Mouse (Mus musculus): ENCODE results near the gene 9430015G10Rik. TPM values are rescaled to one million over a fixed set of nuclear protein-coding genes. Genes with fewer than 3 reads are reported as not detected.

The 9430015G10Rik gene
- 11.6 and 15.9 TPM in 2 replicates for polyA plus RNA-seq (2012; ENCODE audit: low replicate concordance)

DNA sequence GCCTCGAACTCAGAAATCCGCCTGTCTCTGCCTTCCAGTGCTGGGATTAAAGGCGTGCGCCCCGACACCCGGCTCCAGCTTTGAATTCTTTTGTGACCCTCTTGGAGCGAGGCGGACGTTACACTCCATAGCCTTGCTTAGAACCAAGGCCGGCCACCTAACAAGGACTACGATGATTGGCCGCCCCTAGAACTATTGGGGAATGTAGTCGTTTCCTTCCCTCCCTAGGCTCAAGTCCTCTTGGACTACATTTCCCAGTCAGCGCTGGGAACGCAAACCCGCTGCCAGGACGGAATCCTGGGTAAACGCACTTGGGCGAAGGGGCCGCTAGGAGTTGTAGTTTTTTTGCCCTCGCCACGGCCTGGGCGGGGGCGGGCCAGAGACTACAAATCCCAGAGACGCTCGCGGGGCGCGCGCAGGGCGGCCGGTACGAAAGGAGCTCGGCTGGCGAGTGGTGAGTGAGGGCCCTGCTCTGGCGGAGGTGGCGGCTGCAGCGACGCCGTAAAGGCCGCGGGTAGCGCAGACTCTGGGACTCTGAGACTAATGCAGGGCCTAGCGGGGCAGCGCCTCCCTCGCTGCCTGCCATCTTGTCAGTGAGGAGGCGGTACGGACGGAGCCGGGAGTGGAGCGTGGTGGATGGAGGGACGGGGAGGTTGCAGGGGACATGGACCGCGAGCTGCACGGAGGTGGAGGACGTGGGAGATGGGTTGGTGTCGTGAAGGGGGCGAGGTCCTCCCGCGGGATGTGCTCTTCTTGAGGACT is at the start of gene 9430015G10Rik:
Gene 9430015G10Rik, plus strand, starts transcription at position 413 of the 762 bp plus-strand sequence.

DNA sequence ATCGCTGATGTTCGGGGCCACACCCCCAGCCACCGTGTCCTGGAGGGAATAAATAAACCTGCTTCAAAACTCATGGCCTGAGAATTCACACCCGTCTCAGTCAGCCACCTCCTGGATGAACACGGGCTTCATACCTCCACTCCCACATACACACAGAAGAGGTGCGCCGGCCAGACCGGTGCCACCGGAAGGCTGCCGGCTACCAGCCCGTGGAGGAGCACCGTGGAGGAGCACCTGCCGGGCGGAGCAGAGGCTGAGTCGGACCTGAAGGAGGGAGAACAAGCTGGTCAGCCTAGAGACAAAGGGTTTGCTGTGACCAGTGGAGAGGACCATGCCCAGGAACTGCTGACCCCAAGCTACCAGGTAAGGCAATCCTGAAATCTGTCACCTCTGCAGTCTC is 20.7 kb downstream of the 9430015G10Rik start, which contains the start of gene Rnf223:
Gene Rnf223, plus strand, starts transcription at position 78 of the 400 bp plus-strand sequence.

Other genes starting within 250 kb of the 9430015G10Rik start
- gene Tas1r3, start 246.6 kb upstream of the 9430015G10Rik start, polyA plus RNA-seq (2012; ENCODE audit: low replicate concordance): 0.25 and 0.37 TPM in 2 replicates
- 1.6 and 4.5 TPM in 2 replicates for gene Cptp, start 240.5 kb upstream of the 9430015G10Rik start, polyA plus RNA-seq (2012; ENCODE audit: low replicate concordance)
- 13.3 and 23.2 TPM in 2 replicates for gene Ints11, start 240.4 kb upstream of the 9430015G10Rik start, polyA plus RNA-seq (2012; ENCODE audit: low replicate concordance)
- gene Pusl1, start 218.2 kb upstream of the 9430015G10Rik start, polyA plus RNA-seq (2012; ENCODE audit: low replicate concordance): 79.0 and 302 TPM in 2 replicates
- gene Acap3, start 218.2 kb upstream of the 9430015G10Rik start, polyA plus RNA-seq (2012; ENCODE audit: low replicate concordance): 30.5 and 52.0 TPM in 2 replicates
- 43.7 and 73.5 TPM in 2 replicates for gene Ube2j2, start 166.2 kb upstream of the 9430015G10Rik start, polyA plus RNA-seq (2012; ENCODE audit: low replicate concordance)
- gene C1qtnf12, start 147.7 kb upstream of the 9430015G10Rik start, polyA plus RNA-seq (2012; ENCODE audit: low replicate concordance): 28.3 and 36.5 TPM in 2 replicates
- gene B3galt6, start 117.3 kb upstream of the 9430015G10Rik start, polyA plus RNA-seq (2012; ENCODE audit: low replicate concordance): 2.3 and 3.4 TPM in 2 replicates
- 64.0 and 98.8 TPM in 2 replicates for gene Sdf4, start 117.1 kb upstream of the 9430015G10Rik start, polyA plus RNA-seq (2012; ENCODE audit: low replicate concordance)
- 10.9 and 18.7 TPM in 2 replicates for gene Tnfrsf4, start 96.1 kb upstream of the 9430015G10Rik start, polyA plus RNA-seq (2012; ENCODE audit: low replicate concordance)
- 31.9 and 46.2 TPM in 2 replicates for gene Tnfrsf18, start 83.8 kb upstream of the 9430015G10Rik start, polyA plus RNA-seq (2012; ENCODE audit: low replicate concordance)
- not detected in 2 replicates for gene Ttll10, start 50.6 kb upstream of the 9430015G10Rik start, polyA plus RNA-seq (2012; ENCODE audit: low replicate concordance)
- gene Rnf223, start 20.5 kb downstream of the 9430015G10Rik start, polyA plus RNA-seq (2012; ENCODE audit: low replicate concordance): 0.33 and 0.59 TPM in 2 replicates
- gene Agrn, start 87.5 kb downstream of the 9430015G10Rik start, polyA plus RNA-seq (2012; ENCODE audit: low replicate concordance): 10.3 and 11.1 TPM in 2 replicates
- 10.3 and 18.8 TPM in 2 replicates for gene Isg15, start 90.8 kb downstream of the 9430015G10Rik start, polyA plus RNA-seq (2012; ENCODE audit: low replicate concordance)
- gene AW011738, start 93.3 kb downstream of the 9430015G10Rik start, polyA plus RNA-seq (2012; ENCODE audit: low replicate concordance): 30.9 and 85.0 TPM in 2 replicates
- gene Perm1, start 105.9 kb downstream of the 9430015G10Rik start, polyA plus RNA-seq (2012; ENCODE audit: low replicate concordance): 0.26 and 0.34 TPM in 2 replicates
- gene Plekhn1, start 124.9 kb downstream of the 9430015G10Rik start, polyA plus RNA-seq (2012; ENCODE audit: low replicate concordance): 26.7 and 39.1 TPM in 2 replicates
- 30.7 and 35.6 TPM in 2 replicates for gene Noc2l, start 126.0 kb downstream of the 9430015G10Rik start, polyA plus RNA-seq (2012; ENCODE audit: low replicate concordance)
- gene Samd11, start 145.7 kb downstream of the 9430015G10Rik start, polyA plus RNA-seq (2012; ENCODE audit: low replicate concordance): 3.6 and 16.4 TPM in 2 replicates
- gene Vmn2r-ps159, start 221.1 kb downstream of the 9430015G10Rik start, polyA plus RNA-seq (2012; ENCODE audit: low replicate concordance): not detected in 2 replicates

All from hematopoietic multipotent progenitor cell, adult 10-12 weeks (in vitro differentiated cells).